Mouse (Mus musculus) heart, adult 2 months (tissue): ENCODE results near the gene Gm9508.
"Not testable (repeated sequence)": the region's sequence is repeated elsewhere in the genome, so short reads cannot be mapped to it uniquely, and the experiment has no call there.

Experiments used
- CTCF ChIP-seq: fragments of 200-600 bp; IDR thresholded peaks from 2 replicates; pipeline ENCODE4 v1.8.1; 2022; ENCODE audit warnings: antibody characterized with exemption, mild to moderate bottlenecking, moderate library complexity
- EP300 ChIP-seq: fragments of 200-500 bp; IDR thresholded peaks from 2 replicates; pipeline ENCODE4 v1.6.1; 2011; ENCODE audit warnings: low read depth, low read length, control low read depth; ENCODE audit not compliant: insufficient read depth

DNA sequence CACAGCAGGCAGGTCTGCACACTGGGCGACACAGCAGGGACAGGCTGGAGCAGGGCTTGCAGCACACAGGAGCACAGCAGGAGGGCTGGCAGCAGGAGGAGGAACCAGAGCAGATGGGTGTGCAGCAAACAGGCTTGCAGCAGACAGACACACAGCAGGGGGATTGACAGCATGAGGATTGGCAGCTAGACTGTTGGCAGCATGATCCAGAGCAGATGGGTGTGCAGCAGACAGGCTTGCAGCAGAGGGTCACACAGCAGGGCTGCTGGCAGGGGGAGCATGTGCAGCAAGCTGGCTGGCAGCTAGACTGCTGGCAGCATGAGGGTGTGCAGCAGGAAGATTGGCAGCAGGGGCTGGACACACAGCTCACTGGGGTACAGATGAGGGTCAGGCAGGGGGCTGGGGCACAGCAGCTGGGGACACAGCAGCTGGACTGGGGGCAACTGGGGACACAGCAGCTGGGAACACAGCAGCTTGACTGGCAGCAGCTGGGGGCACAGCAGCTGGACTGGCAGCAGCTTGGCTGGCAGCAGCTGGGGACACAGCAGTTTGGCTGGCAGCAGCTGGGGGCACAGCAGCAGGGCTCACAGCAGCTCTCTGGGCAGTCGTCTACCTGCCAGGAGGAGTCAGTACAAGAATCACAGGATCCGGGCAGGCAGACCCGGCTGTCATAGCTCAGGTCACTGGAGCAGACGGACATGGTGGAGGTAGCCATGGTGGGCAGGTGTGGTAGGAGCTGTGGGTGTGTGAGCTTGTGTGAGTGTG lies 45.1 kb upstream of the Gm9508 start, which contains the start of gene Gm18596:
- TF ChIP-seq CTCF, EP300: not testable (repeated sequence)
